Mouse (Mus musculus) NIH3T3 (cell line): ENCODE measurements around the gene Pibf1.

ENCODE experiments used
- DNase-seq: peaks from one replicate; pipeline ENCODE4 v3.0.0-alpha.2; 2012; ENCODE audit warnings: low read depth

Gene Pibf1

DNA sequence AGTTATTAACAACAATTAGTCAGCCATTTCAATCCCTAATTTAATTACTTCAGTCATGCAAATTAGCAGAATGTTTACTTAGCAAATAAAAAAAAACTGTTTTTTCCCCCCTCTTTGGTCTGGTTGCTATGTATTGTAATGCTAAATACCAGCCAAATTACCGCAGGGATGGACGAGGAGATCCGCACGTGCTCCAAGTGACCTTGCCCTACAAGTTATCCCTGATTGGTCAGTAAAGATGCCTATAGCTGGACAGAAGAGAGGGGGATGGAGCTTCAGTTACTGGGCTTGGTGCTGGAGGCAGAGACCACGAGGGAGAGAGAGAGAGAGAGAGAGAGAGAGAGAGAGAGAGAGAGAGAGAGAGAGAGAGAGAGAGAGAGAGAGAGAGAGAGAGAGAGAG lies 167.5 kb downstream of the Pibf1 start:
- DNase-seq, result no peak

GRCm38 (mm10) chr14:99274056-99274455 lies 174.8 kb downstream of the Pibf1 start:
- no peak for DNase-seq

- DNase-seq, result no peak
These were observed 176.6 kb downstream of the Pibf1 start for GRCm38 (mm10) chr14:99275827-99276226.

DNA sequence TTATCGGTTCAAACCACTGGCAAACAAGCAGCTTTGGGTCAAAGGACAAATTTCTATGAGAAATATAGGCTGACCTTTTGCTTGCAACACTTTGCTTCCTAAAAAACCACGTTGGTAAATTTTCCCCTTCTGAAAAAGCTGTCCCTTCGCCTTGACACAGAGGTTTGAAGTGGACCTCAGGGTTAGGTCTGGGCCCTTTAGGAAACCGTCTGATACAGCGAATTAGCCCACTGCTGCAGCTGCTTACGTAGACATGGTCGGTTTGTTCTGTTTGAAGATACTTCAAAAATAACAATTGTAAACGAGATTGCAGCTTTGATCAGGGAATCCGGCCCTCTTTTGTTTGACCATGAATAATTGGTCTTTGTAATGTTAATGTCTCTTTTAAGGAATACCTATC lies 179.1 kb downstream of the Pibf1 start:
- DNase-seq, result no peak

DNA sequence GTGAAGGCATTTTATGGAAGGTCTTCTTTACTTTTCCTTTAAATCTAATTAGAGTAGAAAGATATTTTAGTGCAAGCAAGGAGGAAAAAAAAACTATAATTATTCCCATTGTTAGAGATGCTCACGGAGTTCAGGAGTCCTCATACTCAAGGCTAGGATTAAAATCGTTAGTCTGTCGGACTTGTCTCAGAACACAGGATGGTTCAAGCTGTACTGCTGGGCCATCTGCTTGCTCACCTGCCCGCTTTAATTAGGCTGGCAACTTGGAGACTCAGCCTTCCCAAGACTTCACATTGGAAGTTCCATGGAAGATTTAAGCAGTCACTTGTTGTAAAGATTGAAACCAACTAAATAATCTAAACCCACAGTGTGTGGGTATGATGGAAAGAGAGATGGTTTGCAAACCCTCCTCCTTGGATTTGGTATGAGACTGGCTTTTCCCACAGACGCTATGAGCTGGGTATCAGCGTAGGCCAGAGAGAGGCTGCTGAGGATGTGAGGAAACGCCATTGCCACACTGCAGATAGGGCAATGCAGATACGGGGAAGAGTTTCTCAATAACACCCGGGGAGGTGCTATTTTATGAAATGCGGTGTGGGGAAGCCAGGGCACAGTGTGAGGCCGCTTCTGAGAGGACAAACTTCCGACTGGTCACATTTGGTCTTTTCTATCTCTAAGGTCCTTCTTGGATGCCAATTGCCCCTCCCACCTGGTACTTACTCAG lies 179.7 kb downstream of the Pibf1 start:
- no peak for DNase-seq

- no peak for DNase-seq
These were observed 181.2 kb downstream of the Pibf1 start for GRCm38 (mm10) chr14:99280399-99280798.

DNA sequence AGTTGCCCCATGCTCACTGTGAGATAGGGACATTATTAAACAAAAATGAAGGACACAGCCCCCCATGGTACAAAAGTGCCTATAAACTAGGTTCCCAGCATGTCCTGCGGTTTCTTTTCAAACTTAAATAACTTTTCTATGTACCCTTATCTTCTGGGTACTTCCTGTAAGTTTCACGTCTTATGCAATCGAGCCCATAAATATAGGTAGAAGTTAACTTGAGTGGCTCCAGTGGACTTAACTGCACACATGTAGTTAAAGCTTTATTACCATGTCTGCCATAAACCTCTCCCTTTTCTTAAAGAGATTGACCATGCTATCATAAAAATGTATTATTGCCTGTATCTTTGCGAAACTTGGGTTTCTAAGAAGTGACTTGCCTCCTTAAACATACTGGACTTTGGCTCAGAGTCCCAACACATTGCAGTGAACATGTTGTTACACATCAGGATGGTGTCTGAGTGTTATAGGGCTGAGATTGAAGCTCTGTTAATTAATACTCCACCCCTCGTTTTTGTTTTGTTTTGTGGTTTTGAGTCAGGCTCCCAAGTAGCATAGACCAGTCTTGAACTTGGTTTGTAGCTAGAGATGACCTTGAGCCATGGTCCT lies 181.7 kb downstream of the Pibf1 start:
- DNase-seq, result no peak

- DNase-seq, result peak; percentile 2
These were observed 186.3 kb downstream of the Pibf1 start for GRCm38 (mm10) chr14:99285486-99285885.

DNA sequence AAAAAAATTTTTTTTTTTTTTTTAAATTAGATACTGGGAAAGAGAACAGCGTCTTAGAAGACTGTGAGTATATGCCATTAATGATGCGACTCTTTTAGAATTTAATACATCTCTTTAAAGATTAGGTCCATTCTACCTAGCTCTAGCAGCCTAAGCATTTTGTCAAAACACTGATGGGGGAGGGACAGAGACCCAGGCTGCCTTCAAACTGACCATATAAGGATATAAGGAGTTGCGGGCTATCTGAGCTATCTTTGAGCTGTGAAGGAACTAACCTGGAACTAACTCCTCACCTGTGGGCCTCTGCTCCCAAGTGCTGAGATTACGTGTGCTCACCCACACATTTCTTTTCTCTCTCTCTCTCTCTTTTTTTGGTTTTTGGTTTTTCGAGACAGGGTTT lies 193.0 kb downstream of the Pibf1 start:
- no peak for DNase-seq

DNA sequence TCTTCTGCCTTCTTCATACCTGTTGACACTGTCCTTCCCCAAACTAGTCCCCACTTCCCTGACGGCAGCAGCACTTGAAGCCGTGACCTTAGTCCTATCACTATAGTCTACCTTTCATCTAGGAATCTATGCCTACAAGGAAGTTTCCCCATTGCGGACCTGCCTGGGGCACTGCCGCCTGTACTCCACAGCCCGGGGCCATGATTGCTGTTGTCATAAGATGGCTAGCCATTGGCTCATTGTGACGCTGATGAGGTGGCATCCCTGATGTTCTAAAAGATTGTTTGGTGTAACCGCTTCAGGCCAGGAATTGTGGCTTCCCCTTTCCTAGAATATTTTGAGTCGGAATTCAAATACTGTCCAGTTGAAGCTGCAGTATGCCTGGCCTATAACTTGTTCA lies 195.2 kb downstream of the Pibf1 start:
- no peak for DNase-seq

GRCm38 (mm10) chr14:99295606-99296341 lies 196.6 kb downstream of the Pibf1 start:
- DNase-seq, result peak; percentile 54

DNA sequence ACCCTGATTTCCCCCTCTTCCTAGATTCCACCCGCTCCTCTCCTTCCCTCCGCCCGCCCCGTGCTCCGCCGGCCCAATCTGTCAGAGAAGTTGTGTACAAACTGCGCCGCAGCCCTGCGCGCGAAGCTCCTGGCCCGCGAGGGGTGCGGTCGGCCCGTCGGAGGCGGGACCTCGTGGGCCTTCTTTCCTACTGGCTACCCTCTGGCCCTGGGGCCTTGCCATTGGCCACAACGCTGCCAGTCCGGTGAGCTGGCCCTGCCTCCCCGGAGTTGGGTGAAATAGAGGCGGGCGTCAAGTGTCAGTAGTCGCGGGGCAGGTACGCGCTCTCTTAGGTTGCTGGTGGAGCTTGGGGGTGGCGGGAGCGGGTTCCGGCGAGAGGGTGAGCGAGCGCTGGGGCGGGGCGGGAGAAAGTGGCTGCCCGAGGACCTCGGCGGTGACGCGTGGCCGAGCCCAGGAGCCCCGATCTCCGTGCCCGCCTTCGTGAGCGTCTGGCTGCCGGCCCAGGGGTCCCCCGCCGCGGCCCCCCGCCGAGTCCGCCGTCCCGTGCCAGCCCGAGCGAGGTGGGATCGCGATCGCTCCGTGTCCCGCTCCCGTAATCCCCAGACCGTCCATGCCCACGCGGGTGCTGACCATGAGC lies 199.3 kb downstream of the Pibf1 start, which contains the start of gene Klf5:
TSS of gene Klf5 (plus strand) at position 307 of the 637 bp plus-strand sequence.
- peak; percentile 96 for DNase-seq

DNA sequence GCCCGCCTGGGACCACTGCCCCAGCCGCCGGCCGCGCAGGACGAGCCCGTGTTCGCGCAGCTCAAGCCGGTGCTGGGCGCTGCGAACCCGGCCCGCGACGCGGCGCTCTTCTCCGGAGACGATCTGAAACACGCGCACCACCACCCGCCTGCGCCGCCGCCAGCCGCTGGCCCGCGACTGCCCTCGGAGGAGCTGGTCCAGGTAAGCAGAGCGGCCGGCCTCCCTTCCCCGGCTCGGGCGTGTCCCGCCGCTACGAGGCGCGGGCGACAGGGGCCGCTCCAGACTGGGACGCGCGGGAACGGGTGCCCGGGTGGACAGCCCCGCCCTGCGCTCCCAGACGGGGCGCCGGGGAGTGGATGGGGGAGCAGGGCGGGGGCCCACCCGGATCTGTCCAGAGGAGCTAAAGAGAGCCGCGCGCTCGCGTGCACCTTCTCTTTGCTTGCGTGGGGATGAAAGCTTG lies 199.8 kb downstream of the Pibf1 start:
- DNase-seq, result peak; percentile 75

GRCm38 (mm10) chr14:99299701-99300191 lies 200.5 kb downstream of the Pibf1 start:
- peak; percentile 73 for DNase-seq

GRCm38 (mm10) chr14:99301472-99301871 lies 202.2 kb downstream of the Pibf1 start:
- DNase-seq, result no peak
